In genomic region chr2:165873777-165874176, GRCm38 (mm10) we compare ENCODE assay signal across 9 mouse cellular contexts. TPM values are rescaled to one million over a fixed set of nuclear protein-coding genes. Genes with fewer than 3 reads are reported as not detected.
A peak's percentile ranks its signal among the peaks of the same experiment; 100 is the strongest.
DNase-seq lines count a peak whose midpoint lies in the region; ATAC-seq and TF ChIP-seq lines count a peak whose summit lies in the region.
"Had no signal": no experiment of that assay in that cellular context is flagged by ENCODE, and none has a peak within 500 bp of the region (broad histone marks: within the 10 kb centered on the region; RNA-seq: fewer than 3 reads in every experiment).

No protein-coding gene starts in this region.

- H3K27ac ChIP-seq in neural tube, embryonic 11.5 days (ENCODE audit: low read depth, low read length): peak overlapping the region; percentile 94; the same call in 1 of the 2 replicates
- peak overlapping the region; percentile 98 for H3K27ac ChIP-seq in limb, embryonic 10.5 days
- H3K27ac ChIP-seq in stomach, postnatal 0 days (replicated peaks): peak overlapping the region; percentile 94
- H3K27ac ChIP-seq: liver, embryonic 14.5 days had no signal

- no peak overlapping the region for H3K4me2 ChIP-seq in neural tube, embryonic 11.5 days (ENCODE audit: low read depth)
- H3K4me2 ChIP-seq in stomach, postnatal 0 days (replicated peaks; ENCODE audit: low read depth): no peak overlapping the region

- H3K9ac ChIP-seq in neural tube, embryonic 11.5 days (ENCODE audit: low read length): no peak overlapping the region
- H3K9ac ChIP-seq in stomach, postnatal 0 days (ENCODE audit: low read length): no peak overlapping the region
- H3K9ac ChIP-seq: liver, embryonic 14.5 days had no signal

- peak; percentile 94 for DNase-seq in heart, adult 11 months
- no peak for DNase-seq in heart, adult 9 months (ENCODE audit: low spot score in 2 of 2)
- DNase-seq in neural tube, embryonic 11.5 days (ENCODE audit: low spot score): no peak
- no peak for DNase-seq in neural tube, embryonic 10.5 days (ENCODE audit: extremely low spot score, low spot score)
- no peak for DNase-seq in limb, embryonic 10.5 days (ENCODE audit: low spot score)
- DNase-seq in stomach, postnatal 0 days (ENCODE audit: low spot score): no peak
- DNase-seq in thymus, postnatal 25 days: no peak
- DNase-seq in adrenal gland, postnatal 4 days (ENCODE audit: low spot score in 2 of 2): no peak

- peaks cover 53% of the 10 kb centered on the region for H3K4me1 ChIP-seq in neural tube, embryonic 11.5 days (ENCODE audit: control insufficient read depth, insufficient read depth, low read length)
- peaks cover 72% of the 10 kb centered on the region for H3K4me1 ChIP-seq in limb, embryonic 10.5 days
- peaks cover 36% of the 10 kb centered on the region for H3K4me1 ChIP-seq in stomach, postnatal 0 days (replicated peaks; ENCODE audit: control insufficient read depth, insufficient read depth)

- H3K9me3 ChIP-seq in neural tube, embryonic 11.5 days (ENCODE audit: control insufficient read depth, low read length): no peaks in the 10 kb centered on the region
- H3K9me3 ChIP-seq in limb, embryonic 10.5 days (replicated peaks): no peaks in the 10 kb centered on the region
- H3K9me3 ChIP-seq in stomach, postnatal 0 days (ENCODE audit: control insufficient read depth, low read length): no peaks in the 10 kb centered on the region

- TF ChIP-seq CTCF in stomach, postnatal 0 days (IDR thresholded peaks at IDR 0.05; ENCODE audit: low read depth): no peak

- no peaks in the 10 kb centered on the region for H3K27me3 ChIP-seq in neural tube, embryonic 11.5 days (ENCODE audit: control insufficient read depth, insufficient read depth, low read length)
- H3K27me3 ChIP-seq in limb, embryonic 10.5 days (ENCODE audit: low read depth, poor library complexity, severe bottlenecking): no peaks in the 10 kb centered on the region
- H3K27me3 ChIP-seq in stomach, postnatal 0 days (ENCODE audit: control insufficient read depth, insufficient read depth, low read length): no peaks in the 10 kb centered on the region

- 72% methylated on average over 3 of the region's 3 CpGs for WGBS in neural tube, embryonic 11.5 days
- 82% methylated on average over 3 of the region's 3 CpGs for WGBS in limb, embryonic 10.5 days
- 50% methylated on average over 3 of the region's 3 CpGs for WGBS in stomach, postnatal 0 days

- no peak for ATAC-seq in neural tube, embryonic 11.5 days (ENCODE audit: insufficient read depth, low FRiP score, low TSS enrichment)
- peak; percentile 16; the same call in 1 of the 2 replicates for ATAC-seq in stomach, postnatal 0 days (ENCODE audit: low FRiP score, low TSS enrichment)

- H3K36me3 ChIP-seq in neural tube, embryonic 11.5 days (ENCODE audit: control insufficient read depth, insufficient read depth, low read length): no peaks in the 10 kb centered on the region; the same call in 1 of the 2 replicates
- H3K36me3 ChIP-seq in limb, embryonic 10.5 days: peaks cover 65% of the 10 kb centered on the region
- no peaks in the 10 kb centered on the region; the same call in none of the 2 replicates for H3K36me3 ChIP-seq in stomach, postnatal 0 days (ENCODE audit: control insufficient read depth, insufficient read depth, low read length)

- TF ChIP-seq EP300 in stomach, postnatal 0 days (optimal IDR thresholded peaks at IDR 0.05): no peak

- H3K4me3 ChIP-seq in neural tube, embryonic 11.5 days (ENCODE audit: low read depth, low read length): no peak overlapping the region
- H3K4me3 ChIP-seq in limb, embryonic 10.5 days: no peak overlapping the region
- no peak overlapping the region for H3K4me3 ChIP-seq in stomach, postnatal 0 days (ENCODE audit: low read depth, low read length)

RNA-seq across cellular contexts. Expression of gene Zmynd8, which starts 25.0 kb away (rescaled TPM):
- polyA plus RNA-seq in neural tube, embryonic 11.5 days (2014; fragmentation: Nextera tagmentation; extraction: Ambion mirVana): 52.9 and 54.5 TPM in 2 replicates
- 59.3 and 59.5 TPM in 2 replicates for polyA plus RNA-seq in limb, embryonic 10.5 days (2016; fragmentation: Nextera tagmentation; extraction: Ambion mirVana)
- polyA plus RNA-seq in stomach, postnatal 0 days (2015; fragmentation: Nextera tagmentation; extraction: Ambion mirVana): 24.3 and 29.7 TPM in 2 replicates
- total RNA-seq in adrenal gland, postnatal 4 days (2021): 10 to 100 TPM; 61.4 to 61.9 TPM
